Mouse (Mus musculus) neural tube, embryonic 13.5 days (tissue): Measurements from ENCODE around the gene Rad52. TPM values are rescaled to one million over a fixed set of nuclear protein-coding genes. Genes with fewer than 3 reads are reported as not detected.

Experiments used
- ATAC-seq: fragments of 200-750 bp; cut with Nextera tagmentation; 2 replicates; pipeline ENCODE4 v1.8.0; 2017; ENCODE audit warnings: low read depth, mild to moderate bottlenecking, moderate TSS enrichment, moderate library complexity
- H3K27ac ChIP-seq: fragments of 300-500 bp; sonication (generic); replicated peaks from 2 replicates; pipeline ENCODE4 v1.5.1; 2015; ENCODE audit warnings: moderate library complexity, mild to moderate bottlenecking, inconsistent platforms
- H3K27me3 ChIP-seq: fragments of 300-500 bp; sonication (generic); 2 replicates; pipeline ENCODE4 v1.6.1; 2015; ENCODE audit warnings: mild to moderate bottlenecking, inconsistent platforms
- H3K36me3 ChIP-seq: fragments of 300-500 bp; sonication (generic); 2 replicates; pipeline ENCODE4 v1.6.1; 2015; ENCODE audit warnings: mild to moderate bottlenecking, inconsistent platforms
- H3K4me1 ChIP-seq: fragments of 300-500 bp; sonication (generic); replicated peaks from 2 replicates; pipeline ENCODE4 v1.6.1; 2015; ENCODE audit warnings: inconsistent platforms
- H3K4me2 ChIP-seq: fragments of 300-500 bp; sonication (generic); 2 replicates; pipeline ENCODE4 v1.6.1; 2015; ENCODE audit warnings: inconsistent platforms, mild to moderate bottlenecking, moderate library complexity
- H3K4me3 ChIP-seq: fragments of 300-500 bp; sonication (generic); 2 replicates; pipeline ENCODE4 v1.5.1; 2015; ENCODE audit warnings: mild to moderate bottlenecking, inconsistent platforms
- H3K9ac ChIP-seq: fragments of 300-500 bp; sonication (generic); 2 replicates; pipeline ENCODE4 v1.6.1; 2015; ENCODE audit warnings: moderate library complexity, mild to moderate bottlenecking, inconsistent platforms
- H3K9me3 ChIP-seq: fragments of 300-500 bp; sonication (generic); 2 replicates; pipeline ENCODE4 v1.6.1; 2016; ENCODE audit warnings: inconsistent platforms
- WGBS: fragments of 180-500 bp; shearing (Covaris S2); methylation state at CpG from one replicate; pipeline ENCODE4 v1.1.7; 2015; 5-methylcytosine and 5-hydroxymethylcytosine counted together
- polyA plus RNA-seq: library from polyadenylated mRNA; unstranded; fragments of >200 nt; fragmentation: Nextera tagmentation; extraction: Ambion mirVana; gene quantifications from 2 replicates; pipeline ENCODE4 v1.2.1, GENCODE M21; 2015

Gene Rad52
- 26.1 and 28.5 TPM in 2 replicates for polyA plus RNA-seq

- ATAC-seq: peak; percentile 91
- Histone ChIP-seq H3K4me1 (peaks cover 20% of the 10 kb centered on the region), H3K27me3 (no peaks in the 10 kb centered on the region), H3K36me3 (0 out of 2 replicates have a peak, but pooled peaks cover 3% of the 10 kb centered on the region), H3K4me3 (peak within 1 kb of the TSS; percentile 98), H3K4me2 (peak within 1 kb of the TSS; percentile 74), H3K9me3 (no peaks in the 10 kb centered on the region), H3K27ac (peak within 1 kb of the TSS; percentile 92), H3K9ac (peak within 1 kb of the TSS; percentile 97)
- 1% methylated on average over 67 of the region's 67 CpGs for WGBS
Observed at GRCm38 (mm10) chr6:119902204-119903080, at the start of gene Rad52. Gene Rad52 (plus strand): TSS chr6:119902698.

- peaks cover 10% of the 10 kb centered on the region for H3K4me1 ChIP-seq
- no peaks in the 10 kb centered on the region for H3K36me3 ChIP-seq
- H3K27me3 ChIP-seq: no peaks in the 10 kb centered on the region
- no peak overlapping the region for H3K27ac ChIP-seq
- no peak overlapping the region for H3K4me2 ChIP-seq
- ATAC-seq: no peak
- H3K9me3 ChIP-seq: no peaks in the 10 kb centered on the region
- no peak overlapping the region for H3K4me3 ChIP-seq
- no peak overlapping the region for H3K9ac ChIP-seq
- 43% methylated on average over 2 of the region's 2 CpGs for WGBS
Observed at GRCm38 (mm10) chr6:119854156-119854555, 48.3 kb upstream of the Rad52 start.

DNA sequence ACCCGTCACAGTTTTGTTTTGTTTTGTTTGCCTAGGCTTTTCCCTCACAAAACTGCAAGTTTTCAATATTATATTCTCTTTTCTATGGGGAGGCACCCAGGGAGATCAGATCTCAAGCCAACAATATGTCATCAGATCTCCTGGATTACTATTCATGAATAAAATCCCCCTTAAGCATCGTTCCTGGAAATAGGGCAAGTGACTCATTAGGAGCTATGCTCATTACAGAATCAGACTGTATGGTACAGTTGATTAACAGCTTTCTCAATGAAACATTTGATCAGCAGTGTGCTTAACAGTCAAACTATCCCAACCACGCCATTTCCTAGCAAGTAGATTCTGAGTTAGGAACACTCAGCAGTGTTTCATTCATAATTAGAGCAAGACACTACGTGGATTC is 47.0 kb upstream of the Rad52 start:
- 83% methylated on average over 4 of the region's 4 CpGs for WGBS
- H3K36me3 ChIP-seq: no peaks in the 10 kb centered on the region
- no peak overlapping the region for H3K9ac ChIP-seq
- H3K27me3 ChIP-seq: no peaks in the 10 kb centered on the region
- no peak overlapping the region for H3K4me2 ChIP-seq
- H3K4me1 ChIP-seq: no peaks in the 10 kb centered on the region
- ATAC-seq: no peak
- no peak overlapping the region for H3K27ac ChIP-seq
- H3K9me3 ChIP-seq: no peaks in the 10 kb centered on the region
- no peak overlapping the region for H3K4me3 ChIP-seq

- no peak overlapping the region for H3K4me3 ChIP-seq
- 0 out of 2 replicates have a peak, but pooled peaks cover 3% of the 10 kb centered on the region for H3K4me1 ChIP-seq
- H3K27me3 ChIP-seq: no peaks in the 10 kb centered on the region
- H3K9ac ChIP-seq: no peak overlapping the region
- no peak overlapping the region for H3K4me2 ChIP-seq
- H3K27ac ChIP-seq: no peak overlapping the region
- ATAC-seq: no peak
- 93% methylated on average over 2 of the region's 2 CpGs for WGBS
- no peaks in the 10 kb centered on the region for H3K36me3 ChIP-seq
- no peaks in the 10 kb centered on the region for H3K9me3 ChIP-seq
Observed at GRCm38 (mm10) chr6:119860236-119860635, 42.3 kb upstream of the Rad52 start.

GRCm38 (mm10) chr6:119861519-119861918 is 41.0 kb upstream of the Rad52 start:
- WGBS: 34% methylated on average over 8 of the region's 8 CpGs
- H3K27ac ChIP-seq: no peak overlapping the region
- H3K4me2 ChIP-seq: no peak overlapping the region
- H3K4me3 ChIP-seq: no peak overlapping the region
- H3K9ac ChIP-seq: no peak overlapping the region
- H3K36me3 ChIP-seq: no peaks in the 10 kb centered on the region
- no peak for ATAC-seq
- no peaks in the 10 kb centered on the region for H3K27me3 ChIP-seq
- H3K9me3 ChIP-seq: no peaks in the 10 kb centered on the region
- 0 out of 2 replicates have a peak, but pooled peaks cover 3% of the 10 kb centered on the region for H3K4me1 ChIP-seq

- Histone ChIP-seq H3K36me3 (no peaks in the 10 kb centered on the region), H3K4me1 (0 out of 2 replicates have a peak, but pooled peaks cover 3% of the 10 kb centered on the region), H3K9ac (no peak overlapping the region), H3K4me3 (no peak overlapping the region), H3K27me3 (no peaks in the 10 kb centered on the region), H3K4me2 (no peak overlapping the region), H3K27ac (no peak overlapping the region), H3K9me3 (no peaks in the 10 kb centered on the region)
- no peak for ATAC-seq
- 89% methylated on average over 11 of the region's 11 CpGs for WGBS
Observed at GRCm38 (mm10) chr6:119864341-119865034, 38.0 kb upstream of the Rad52 start.

- Histone ChIP-seq H3K27me3 (no peaks in the 10 kb centered on the region), H3K4me2 (no peak overlapping the region), H3K36me3 (no peaks in the 10 kb centered on the region), H3K9me3 (no peaks in the 10 kb centered on the region), H3K4me3 (no peak overlapping the region), H3K9ac (no peak overlapping the region), H3K27ac (no peak overlapping the region), H3K4me1 (no peaks in the 10 kb centered on the region)
- WGBS: 77% methylated on average over 7 of the region's 7 CpGs
- no peak for ATAC-seq
Observed at GRCm38 (mm10) chr6:119883151-119883550, 19.3 kb upstream of the Rad52 start.

DNA sequence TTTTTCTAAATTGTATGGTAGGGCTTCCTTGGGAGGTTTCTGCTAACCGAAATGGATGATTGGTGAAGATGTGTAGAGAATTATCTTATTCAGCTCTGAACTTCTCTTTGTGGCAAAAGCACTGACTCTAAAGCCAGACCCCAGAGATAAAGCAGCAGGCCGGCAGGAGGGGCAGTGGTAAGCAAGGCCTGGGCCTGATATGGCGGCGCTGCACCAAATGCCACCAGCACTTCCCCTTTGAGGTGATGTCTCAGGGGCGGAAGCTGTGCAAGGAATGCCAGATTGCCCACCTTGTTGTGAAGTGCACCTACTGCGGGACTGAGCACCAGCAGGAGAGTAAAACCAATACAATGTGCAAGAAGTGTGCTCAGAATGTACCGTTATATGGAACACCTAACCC is 9.8 kb upstream of the Rad52 start:
- H3K4me2 ChIP-seq: no peak overlapping the region
- H3K27me3 ChIP-seq: 0 out of 2 replicates have a peak, but pooled peaks cover 2% of the 10 kb centered on the region
- H3K4me3 ChIP-seq: no peak overlapping the region
- no peak overlapping the region for H3K27ac ChIP-seq
- H3K9me3 ChIP-seq: no peaks in the 10 kb centered on the region
- H3K4me1 ChIP-seq: no peaks in the 10 kb centered on the region
- 92% methylated on average over 7 of the region's 7 CpGs for WGBS
- no peak for ATAC-seq
- H3K9ac ChIP-seq: no peak overlapping the region
- no peaks in the 10 kb centered on the region for H3K36me3 ChIP-seq

- no peaks in the 10 kb centered on the region for H3K27me3 ChIP-seq
- peak overlapping the region; percentile 98 for H3K4me3 ChIP-seq
- peaks cover 20% of the 10 kb centered on the region for H3K4me1 ChIP-seq
- 0 out of 2 replicates have a peak, but pooled peaks cover 3% of the 10 kb centered on the region for H3K36me3 ChIP-seq
- peak overlapping the region; percentile 97 for H3K9ac ChIP-seq
- ATAC-seq: peak; percentile 44; the same call in 1 of the 2 replicates
- no peaks in the 10 kb centered on the region for H3K9me3 ChIP-seq
- WGBS: 22% methylated on average over 15 of the region's 15 CpGs
- peak overlapping the region; percentile 92 for H3K27ac ChIP-seq
- H3K4me2 ChIP-seq: peak overlapping the region; percentile 74
Observed at GRCm38 (mm10) chr6:119903081-119903789, 737 bp downstream of the Rad52 start.

DNA sequence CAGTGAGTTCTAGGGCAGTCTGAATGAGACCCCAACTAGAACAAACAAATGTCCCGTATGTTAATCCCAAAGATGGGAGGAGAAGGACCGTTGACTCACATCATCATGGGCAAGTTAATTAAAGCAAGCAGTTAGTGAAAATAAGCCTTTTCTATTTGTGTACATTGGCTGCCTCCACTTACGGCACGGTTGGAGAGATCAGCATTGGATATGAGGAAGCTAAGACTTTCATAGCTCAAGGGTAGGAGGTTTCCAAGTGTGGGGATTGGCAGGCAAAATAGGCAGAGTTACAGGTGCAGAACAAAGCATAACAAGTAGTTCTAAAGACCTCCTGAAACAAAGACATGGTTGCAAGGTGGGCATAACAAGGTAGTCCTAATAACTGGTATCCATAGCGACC is 3.0 kb downstream of the Rad52 start:
- Histone ChIP-seq H3K4me3 (no peak overlapping the region), H3K36me3 (0 out of 2 replicates have a peak, but pooled peaks cover 3% of the 10 kb centered on the region), H3K9ac (no peak overlapping the region), H3K27ac (no peak overlapping the region), H3K4me2 (no peak overlapping the region), H3K27me3 (no peaks in the 10 kb centered on the region), H3K4me1 (peaks cover 20% of the 10 kb centered on the region), H3K9me3 (no peaks in the 10 kb centered on the region)
- 92% methylated on average over 5 of the region's 5 CpGs for WGBS
- ATAC-seq: no peak

DNA sequence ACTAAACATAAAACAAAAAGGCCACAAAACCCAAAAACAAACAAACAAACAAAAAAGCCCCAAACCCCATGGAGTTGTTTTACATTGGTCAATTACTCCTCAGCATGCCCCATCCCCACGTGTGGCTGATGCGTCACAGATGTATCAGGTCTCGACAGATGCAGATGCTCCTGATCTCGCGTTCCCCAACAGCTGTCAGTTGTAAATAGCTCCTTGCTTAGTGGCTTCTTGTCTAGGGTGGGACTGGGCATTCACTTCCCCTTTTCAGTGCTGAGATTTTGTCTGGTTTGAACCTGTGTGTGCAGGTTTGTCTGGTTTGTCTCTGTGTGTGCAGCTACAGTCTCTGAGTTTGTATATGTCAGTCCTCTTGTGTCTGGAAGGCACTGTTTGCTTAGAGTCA is 9.5 kb downstream of the Rad52 start:
- Histone ChIP-seq H3K4me2 (no peak overlapping the region), H3K9ac (no peak overlapping the region), H3K36me3 (peaks cover 51% of the 10 kb centered on the region), H3K4me1 (no peaks in the 10 kb centered on the region), H3K4me3 (no peak overlapping the region), H3K27me3 (no peaks in the 10 kb centered on the region), H3K9me3 (no peaks in the 10 kb centered on the region), H3K27ac (no peak overlapping the region)
- 76% methylated on average over 5 of the region's 5 CpGs for WGBS
- no peak for ATAC-seq

- Histone ChIP-seq H3K4me2 (no peak overlapping the region), H3K9ac (no peak overlapping the region), H3K27ac (no peak overlapping the region), H3K4me1 (no peaks in the 10 kb centered on the region), H3K9me3 (no peaks in the 10 kb centered on the region), H3K27me3 (no peaks in the 10 kb centered on the region), H3K36me3 (peaks cover 85% of the 10 kb centered on the region), H3K4me3 (no peak overlapping the region)
- no peak for ATAC-seq
- WGBS: 86% methylated on average over 5 of the region's 5 CpGs
Observed at GRCm38 (mm10) chr6:119915710-119916109, 13.2 kb downstream of the Rad52 start.
